19 mouse cellular contexts compared by ENCODE assay signal in genomic region chr10:42840036-42840435, GRCm38 (mm10). TPM values are rescaled to one million over a fixed set of nuclear protein-coding genes. Genes with fewer than 3 reads are reported as not detected.
DNase-seq lines count a peak whose midpoint lies in the region; ATAC-seq and TF ChIP-seq lines count a peak whose summit lies in the region.
"Had no signal": no experiment of that assay in that cellular context is flagged by ENCODE, and none has a peak within 500 bp of the region (broad histone marks: within the 10 kb centered on the region; RNA-seq: fewer than 3 reads in every experiment).

No protein-coding gene starts in this region.

- no peaks in the 10 kb centered on the region for H3K36me3 ChIP-seq in liver, postnatal 0 days (replicated peaks; ENCODE audit: insufficient read depth, low read length)
- peaks cover 4% of the 10 kb centered on the region for H3K36me3 ChIP-seq in liver, embryonic 12.5 days
- H3K36me3 ChIP-seq in MEL (ENCODE audit: control insufficient read depth in 1 of 2, insufficient read depth in 2 of 2, low read length in 2 of 2): no peaks in the 10 kb centered on the region

- no peaks in the 10 kb centered on the region for H3K27me3 ChIP-seq in liver, postnatal 0 days (ENCODE audit: insufficient read depth, low read length)
- H3K27me3 ChIP-seq in liver, embryonic 12.5 days (replicated peaks): no peaks in the 10 kb centered on the region
- H3K27me3 ChIP-seq in MEL (ENCODE audit: control insufficient read depth in 1 of 2, insufficient read depth in 2 of 2, low read length in 2 of 2): no peaks in the 10 kb centered on the region
- H3K27me3 ChIP-seq: embryonic facial prominence, embryonic 13.5 days; forebrain, embryonic 12.5 days; heart, embryonic 12.5 days; hindbrain, embryonic 12.5 days had no signal

- no peaks in the 10 kb centered on the region for H3K79me2 ChIP-seq in MEL (ENCODE audit: control insufficient read depth, insufficient read depth, low read length, poor library complexity)

- intact Hi-C loops in heart, postnatal 36 days (cut with DNase I): loop anchor here (2.0 kb wide), 1 partner anchor 151 kb away; no protein-coding TSS in a partner anchor
- intact Hi-C loops in heart, postnatal 25 days (cut with DNase I): loop anchor here (5.0 kb wide), 1 partner anchor 42 kb away; no protein-coding TSS in a partner anchor

- H3K4me1 ChIP-seq in liver, postnatal 0 days (ENCODE audit: insufficient read depth): no peaks in the 10 kb centered on the region
- no peaks in the 10 kb centered on the region for H3K4me1 ChIP-seq in liver, embryonic 12.5 days
- no peaks in the 10 kb centered on the region for H3K4me1 ChIP-seq in MEL (ENCODE audit: control insufficient read depth in 1 of 2, insufficient read depth in 2 of 2, low read length in 2 of 2)
- H3K4me1 ChIP-seq: embryonic facial prominence, embryonic 13.5 days; hindbrain, embryonic 12.5 days had no signal

- WGBS in liver, postnatal 0 days (ENCODE audit: insufficient replicate concordance): 90% methylated on average over 11 of the region's 11 CpGs
- WGBS in liver, embryonic 12.5 days (ENCODE audit: insufficient replicate concordance): 85% methylated on average over 11 of the region's 11 CpGs

- peak; percentile 76 for DNase-seq in heart, adult 11 months
- DNase-seq in heart, postnatal 36 days: no peak
- DNase-seq in liver, postnatal 0 days: no peak
- peak; percentile 16 for DNase-seq in MEL (ENCODE audit: low read depth, low spot score)
- DNase-seq in heart, postnatal 25 days (ENCODE audit: low spot score): no peak
- DNase-seq: adrenal gland, postnatal 10 days; cerebellum, adult 18-20 months; cerebellum, adult 9-11 months; cerebellum, postnatal 36 days; gastrocnemius, postnatal 14 days; heart, postnatal 4 days had no signal

- no peak for TF ChIP-seq RAD21 in MEL (IDR thresholded peaks at IDR 0.05; ENCODE audit: low read depth, low read length)

- no peak for TF ChIP-seq EP300 in liver, postnatal 0 days (IDR thresholded peaks at IDR 0.05; ENCODE audit: low read depth)
- TF ChIP-seq EP300 in MEL (IDR thresholded peaks at IDR 0.05; ENCODE audit: low read depth in 1 of 2, low read length in 2 of 2): no peak

- no peak overlapping the region for H3K4me2 ChIP-seq in liver, postnatal 0 days (ENCODE audit: low read depth, low read length)
- H3K4me2 ChIP-seq in liver, embryonic 12.5 days: no peak overlapping the region
- H3K4me2 ChIP-seq: embryonic facial prominence, embryonic 13.5 days; forebrain, embryonic 12.5 days; heart, embryonic 12.5 days; hindbrain, embryonic 12.5 days had no signal

- TF ChIP-seq CTCF in liver, postnatal 0 days (IDR thresholded peaks at IDR 0.05; ENCODE audit: low read depth): 0 out of 2 replicates have a peak, but pooled peaks have one; percentile 20
- TF ChIP-seq CTCF in MEL (IDR thresholded peaks at IDR 0.05 in 2 of 3, conservative IDR thresholded peaks at IDR 0.05 in 1 of 3; ENCODE audit: control insufficient read depth in 1 of 3, insufficient read depth in 1 of 3, low read depth in 2 of 3, low read length in 3 of 3, poor library complexity in 1 of 3, severe bottlenecking in 1 of 3): peak in 2 of 3 experiments; percentile 8 to 20; a peak in 2 of 6 replicates

- H3K9ac ChIP-seq in liver, postnatal 0 days (replicated peaks): no peak overlapping the region
- no peak overlapping the region for H3K9ac ChIP-seq in liver, embryonic 12.5 days
- H3K9ac ChIP-seq in MEL (ENCODE audit: control insufficient read depth, low read depth, low read length, poor library complexity, severe bottlenecking): no peak overlapping the region
- H3K9ac ChIP-seq: embryonic facial prominence, embryonic 13.5 days; forebrain, embryonic 12.5 days; heart, embryonic 12.5 days; hindbrain, embryonic 12.5 days had no signal

- H3K27ac ChIP-seq in liver, postnatal 0 days (ENCODE audit: low read depth): no peak overlapping the region
- H3K27ac ChIP-seq in liver, embryonic 12.5 days: no peak overlapping the region
- H3K27ac ChIP-seq in MEL (ENCODE audit: control insufficient read depth, low read depth, low read length): no peak overlapping the region
- H3K27ac ChIP-seq: embryonic facial prominence, embryonic 13.5 days; forebrain, embryonic 12.5 days; hindbrain, embryonic 12.5 days had no signal

- no peaks in the 10 kb centered on the region for H3K9me3 ChIP-seq in liver, postnatal 0 days (ENCODE audit: low read length)
- no peaks in the 10 kb centered on the region for H3K9me3 ChIP-seq in liver, embryonic 12.5 days (replicated peaks)
- no peaks in the 10 kb centered on the region for H3K9me3 ChIP-seq in MEL (replicated peaks; ENCODE audit: insufficient read depth, low read length)
- H3K9me3 ChIP-seq: embryonic facial prominence, embryonic 13.5 days; forebrain, embryonic 12.5 days had no signal

- TF ChIP-seq POLR2A in MEL (IDR thresholded peaks at IDR 0.05; ENCODE audit: control insufficient read depth in 1 of 2, insufficient read depth in 1 of 2, low read depth in 1 of 2, low read length in 2 of 2, poor library complexity in 1 of 2): no peak

- H3K4me3 ChIP-seq in liver, postnatal 0 days (ENCODE audit: low read depth, low read length): no peak overlapping the region
- H3K4me3 ChIP-seq in liver, embryonic 12.5 days: no peak overlapping the region
- H3K4me3 ChIP-seq in MEL (ENCODE audit: control insufficient read depth in 1 of 2, insufficient read depth in 1 of 2, low read depth in 2 of 2, low read length in 2 of 2): no peak overlapping the region
- H3K4me3 ChIP-seq: embryonic facial prominence, embryonic 13.5 days; forebrain, embryonic 12.5 days; heart, embryonic 12.5 days; hindbrain, embryonic 12.5 days had no signal

- no peak for ATAC-seq in liver, postnatal 0 days
- ATAC-seq in liver, embryonic 12.5 days: no peak
- no peak for ATAC-seq in inflammation-experienced regulatory T-cells, adult 6 months
- ATAC-seq: forebrain, embryonic 16.5 days; hindbrain, embryonic 16.5 days had no signal

TF ChIP-seq in MEL, 35 proteins besides CTCF, POLR2A, EP300 and RAD21:
- no peak for TF ChIP-seq POLR2AphosphoS5 (IDR thresholded peaks at IDR 0.05; ENCODE audit: borderline replicate concordance, low read depth, low read length)
- TF ChIP-seq ZKSCAN1 (IDR thresholded peaks at IDR 0.05; ENCODE audit: low read depth, low read length): no peak
- TF ChIP-seq MAFK (IDR thresholded peaks at IDR 0.05; ENCODE audit: borderline replicate concordance, low read depth, low read length): no peak
TF ChIP-seq in MEL: peak in this region for 0.

RNA-seq across cellular contexts. Expression of gene Scml4, which starts 20.1 kb away (rescaled TPM):
- total RNA-seq in heart, postnatal 36 days (2021): 1 to 10 TPM; 1.3 to 1.4 TPM
- polyA plus RNA-seq in liver, postnatal 0 days (2015; fragmentation: Nextera tagmentation; extraction: Ambion mirVana): 0.43 and 0.49 TPM in 2 replicates
- polyA plus RNA-seq in liver, embryonic 12.5 days (2016; fragmentation: Nextera tagmentation; extraction: Ambion mirVana): 0.15 and 0.28 TPM in 2 replicates
- 0.08 TPM in 1 of 2 replicates, not detected in the other for total RNA-seq in MEL (2012; rRNA removed)
- polyA plus RNA-seq in MEL (2012; ENCODE audit: insufficient read depth in 1 of 2, insufficient read length in 2 of 2, low read depth in 1 of 2, low replicate concordance in 2 of 2, missing spikeins in 1 of 2): under 1 TPM in 1 of 2 experiments, not detected in 1; 0.03 TPM
- polyA plus RNA-seq in inflammation-experienced regulatory T-cells, adult 6 months (2017; shearing (Covaris generic)): 10 to 100 TPM; 14.0 to 48.5 (median 47.5) TPM
- total RNA-seq in heart, postnatal 25 days (2021): 1 to 10 TPM; 1.2 to 1.8 TPM

Comparison
In these comparisons a context has a peak if more than half of its experiments do, and no peak if none do; other contexts are left out.
1. DNase-seq: peak in heart, adult 11 months (single experiment) and MEL (single experiment); none in heart, postnatal 36 days (0 of 2), liver, postnatal 0 days (single experiment) and heart, postnatal 25 days (single experiment).
2. RNA of gene Scml4, which starts 20.1 kb away (polyA plus RNA-seq): 14.0 to 48.5 TPM in inflammation-experienced regulatory T-cells, adult 6 months; 0.43 to 0.49 TPM in liver, postnatal 0 days, 0.15 to 0.28 TPM in liver, embryonic 12.5 days and 0.03 TPM in MEL; every median in the first group is over 10 times any median in the second.